Mouse (Mus musculus): ENCODE data around the gene Tgfbr2.

Tgfbr2 gene

GRCm38 (mm10) chr9:116174481-116175461, at the start of gene Tgfbr2:
Gene Tgfbr2, minus strand, starts transcription at chr9:116175360.
- in situ Hi-C loops (cut with MboI, MseI): loop anchor here (5.0 kb wide), 2 partner anchors 42 to 87 kb away; no protein-coding TSS in a partner anchor

DNA sequence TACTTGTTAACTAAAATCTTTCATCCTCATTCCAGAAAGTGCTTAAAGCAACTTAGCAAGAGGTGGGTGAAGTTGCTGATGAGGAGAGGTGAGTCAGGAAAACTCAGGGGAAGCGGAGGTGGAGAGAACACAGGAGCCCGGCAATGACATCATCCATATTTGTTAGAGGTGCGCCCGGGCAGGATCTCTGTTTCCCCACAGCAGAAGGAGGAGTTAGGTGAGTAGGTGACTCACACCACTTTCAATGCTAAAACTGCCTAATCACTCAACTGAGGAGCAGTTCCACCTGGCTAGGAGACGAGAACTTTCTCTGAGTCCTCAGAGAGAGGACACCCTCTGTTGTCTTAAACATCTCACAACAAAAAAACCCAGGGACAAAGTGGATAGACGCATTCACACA, 48.2 kb upstream of the Tgfbr2 start:
- in situ Hi-C loops (cut with MboI, MseI): loop anchor here in 1 of 2 experiments (5.0 kb wide), 1 partner anchor 69 kb away; no protein-coding TSS in a partner anchor

DNA sequence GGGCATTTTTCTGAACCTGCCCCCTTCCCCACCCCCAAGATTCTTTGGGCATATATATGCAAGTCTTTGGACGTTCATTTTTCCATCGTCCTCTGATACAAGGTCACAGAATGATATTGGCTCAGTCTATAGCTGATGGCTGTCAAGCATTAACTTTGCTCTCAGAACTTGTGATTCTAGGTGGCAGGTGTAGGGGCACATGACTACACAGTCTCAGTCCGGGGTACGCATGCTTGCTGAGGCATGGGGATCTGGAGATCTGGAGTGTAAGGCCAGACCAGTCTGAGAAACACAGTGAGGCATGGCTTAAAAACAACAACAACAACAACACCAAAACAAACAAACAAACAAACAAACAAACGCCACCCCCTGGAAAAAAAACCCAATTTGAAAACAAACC, 47.5 kb upstream of the Tgfbr2 start:
- in situ Hi-C loops (cut with MboI, MseI): loop anchor here in 1 of 2 experiments (5.0 kb wide), 1 partner anchor 70 kb away; no protein-coding TSS in a partner anchor

DNA sequence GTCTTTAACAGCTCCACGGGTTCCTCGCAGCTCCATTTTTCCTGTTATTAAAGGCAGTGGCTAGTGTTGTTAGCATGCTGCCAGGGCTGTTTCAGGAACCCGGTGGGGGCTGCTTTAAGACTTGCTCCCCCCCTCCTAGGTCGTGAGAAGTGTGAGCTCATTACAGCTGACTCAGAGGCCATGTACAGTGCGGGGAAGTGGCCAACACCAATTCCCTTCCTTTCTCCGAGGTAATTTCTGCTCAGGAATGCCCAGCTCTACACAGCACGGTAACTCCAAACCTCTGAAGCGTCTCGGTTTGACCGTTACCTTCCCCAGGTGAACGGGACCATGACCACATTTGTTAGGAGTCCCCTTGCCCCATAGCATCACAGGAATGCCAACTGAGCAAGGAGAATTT, 46.8 kb upstream of the Tgfbr2 start:
- in situ Hi-C loops (cut with MboI, MseI): loop anchor here in 1 of 2 experiments (5.0 kb wide), 1 partner anchor 70 kb away; no protein-coding TSS in a partner anchor

GRCm38 (mm10) chr9:116221565-116221964, 46.4 kb upstream of the Tgfbr2 start:
- in situ Hi-C loops (cut with MboI, MseI): loop anchor here in 1 of 2 experiments (5.0 kb wide), 1 partner anchor 71 kb away; no protein-coding TSS in a partner anchor

- in situ Hi-C loops (cut with MboI, MseI): loop anchor here in 1 of 2 experiments (5.0 kb wide), 1 partner anchor 72 kb away; no protein-coding TSS in a partner anchor
Measured at GRCm38 (mm10) chr9:116220616-116221015, 45.5 kb upstream of the Tgfbr2 start.

DNA sequence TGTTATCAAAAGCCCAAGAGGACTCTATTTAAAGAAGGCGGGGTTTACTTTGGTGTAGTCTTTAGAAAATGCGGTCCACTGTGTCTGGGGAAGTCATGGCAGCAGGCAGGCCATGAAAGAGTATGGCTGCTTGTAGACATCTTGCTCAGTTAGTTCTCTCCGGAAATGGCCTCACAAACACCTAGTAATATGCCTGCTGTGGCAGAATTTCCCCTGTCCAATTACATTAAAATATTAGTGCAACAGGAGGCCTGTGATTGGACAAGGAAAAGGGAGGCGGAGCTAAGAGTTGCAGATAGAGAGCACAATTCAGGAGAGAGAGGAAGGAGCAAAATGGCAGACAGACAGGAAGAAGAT, 45.0 kb upstream of the Tgfbr2 start:
- in situ Hi-C loops (cut with MboI, MseI): loop anchor here in 1 of 2 experiments (5.0 kb wide), 1 partner anchor 72 kb away; no protein-coding TSS in a partner anchor

DNA sequence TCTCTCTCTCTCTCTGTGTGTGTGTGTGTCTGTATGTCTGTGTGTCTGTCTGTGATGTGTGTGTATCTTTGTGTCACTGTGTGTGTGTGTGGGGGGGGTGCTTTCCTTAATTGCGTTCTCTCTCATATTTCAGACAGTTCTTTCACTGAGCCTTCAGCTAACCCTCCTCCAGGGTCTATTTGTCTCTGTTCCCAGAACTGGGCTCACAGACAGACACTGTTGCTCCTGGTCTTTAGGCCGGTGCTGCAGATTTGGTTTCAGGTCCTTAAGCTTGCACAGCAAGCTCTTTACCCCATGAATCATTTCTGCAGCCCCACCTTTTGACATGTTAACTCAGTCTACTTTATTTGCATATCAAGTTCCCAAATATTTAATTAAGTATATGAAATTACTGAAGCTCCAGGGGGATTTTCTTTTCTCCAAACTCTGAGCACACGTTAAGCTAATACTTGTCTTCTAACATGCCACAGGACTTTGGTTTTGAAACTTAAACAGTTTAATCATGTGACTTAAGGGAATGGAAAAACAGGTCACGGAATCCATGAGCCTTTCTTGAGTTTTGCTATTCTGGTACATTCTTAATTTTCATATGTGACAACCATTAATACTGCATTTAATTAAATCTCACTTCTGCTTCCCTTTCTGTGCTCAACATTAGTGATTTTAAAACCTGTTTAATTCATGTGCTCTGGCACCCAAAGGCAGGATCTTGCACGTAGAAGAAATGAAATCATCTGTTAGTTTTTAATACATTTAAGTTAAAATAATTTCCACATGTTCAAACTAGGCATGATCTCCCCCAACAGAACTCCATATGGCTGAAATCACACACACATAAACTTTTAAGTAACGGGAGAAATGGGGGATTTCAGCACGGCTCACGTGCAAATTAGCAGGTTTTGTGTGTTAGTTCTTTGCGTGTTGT, 44.3 kb upstream of the Tgfbr2 start:
- in situ Hi-C loops (cut with MboI, MseI): loop anchor here in 1 of 2 experiments (5.0 kb wide), 1 partner anchor 73 kb away; no protein-coding TSS in a partner anchor

DNA sequence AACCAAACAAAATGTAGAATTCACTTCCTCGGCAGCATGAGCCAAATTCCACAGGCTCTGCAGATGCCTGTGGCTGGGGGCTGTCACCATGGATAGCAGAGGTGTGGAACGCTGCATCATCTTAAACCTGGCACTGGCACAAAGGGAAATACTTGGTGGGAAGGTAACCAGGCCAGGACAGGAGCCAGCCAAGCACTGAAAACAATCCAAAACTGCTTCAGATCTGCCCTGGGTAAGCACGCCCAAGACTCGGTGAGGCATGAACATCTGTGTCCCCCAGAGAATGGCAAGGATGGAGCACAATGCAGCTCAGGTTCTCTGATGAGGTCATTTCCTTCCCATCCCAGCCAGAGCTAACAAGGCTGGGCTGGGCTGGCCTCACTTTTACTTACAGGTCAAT, 43.6 kb upstream of the Tgfbr2 start:
- in situ Hi-C loops (cut with MboI, MseI): no loop called here

- in situ Hi-C loops (cut with MboI, MseI): no loop called here
Measured at GRCm38 (mm10) chr9:116217099-116217498, 41.9 kb upstream of the Tgfbr2 start.

DNA sequence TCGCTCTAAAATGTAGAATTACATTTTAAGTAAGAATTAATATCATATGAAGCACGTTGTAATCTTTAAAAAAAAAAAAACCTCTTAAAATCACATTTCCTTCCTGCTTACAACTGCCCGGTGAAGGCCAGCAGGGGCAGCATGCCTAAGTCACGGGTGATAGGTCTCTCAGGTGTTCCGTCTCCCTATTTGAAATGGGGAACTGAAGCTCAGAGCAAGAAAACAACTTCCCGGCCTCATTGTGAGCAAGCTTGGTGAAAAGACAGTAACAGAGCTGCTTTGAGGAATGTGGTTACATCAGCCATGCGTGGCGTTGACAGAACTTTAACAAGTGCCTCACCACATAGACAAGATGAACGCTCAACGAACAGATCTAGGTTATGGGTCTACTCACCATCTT, 41.5 kb upstream of the Tgfbr2 start:
- in situ Hi-C loops (cut with MboI, MseI): no loop called here

- in situ Hi-C loops (cut with MboI, MseI): no loop called here
Measured at GRCm38 (mm10) chr9:116214296-116214695, 39.1 kb upstream of the Tgfbr2 start.

DNA sequence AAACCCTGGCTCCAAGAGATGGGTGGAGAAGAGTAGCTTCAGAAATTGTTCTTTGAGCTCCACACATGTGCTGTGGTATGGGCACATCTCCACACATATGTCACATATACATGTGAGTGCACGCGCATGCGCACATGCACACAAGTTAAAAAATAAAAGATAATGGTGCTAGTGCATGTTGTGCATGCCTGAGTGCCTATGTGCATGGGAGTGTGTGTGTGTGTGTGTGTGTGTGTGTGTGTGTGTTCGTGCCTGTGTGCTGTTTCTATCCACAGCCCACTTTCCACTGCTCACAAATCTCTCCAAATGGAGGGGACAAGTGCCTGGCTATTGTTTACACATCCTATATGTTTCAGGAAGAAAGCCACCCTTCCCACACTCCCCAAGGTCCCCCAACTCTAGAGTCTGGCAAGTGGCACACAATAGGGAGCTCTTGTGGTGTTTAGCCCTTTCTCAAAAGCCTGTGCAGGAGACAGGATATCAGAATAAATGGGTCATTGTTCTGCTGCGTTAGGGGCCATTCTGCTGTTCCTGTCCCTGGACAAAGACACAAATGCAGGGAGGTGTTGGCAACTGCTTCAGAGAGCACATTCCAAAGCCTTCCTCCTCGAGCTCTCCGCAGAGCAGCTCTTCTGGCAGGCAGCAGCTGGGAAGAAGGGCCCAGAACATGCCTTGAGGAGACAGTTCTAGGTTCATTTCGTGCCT, 37.9 kb upstream of the Tgfbr2 start:
- in situ Hi-C loops (cut with MboI, MseI): no loop called here

DNA sequence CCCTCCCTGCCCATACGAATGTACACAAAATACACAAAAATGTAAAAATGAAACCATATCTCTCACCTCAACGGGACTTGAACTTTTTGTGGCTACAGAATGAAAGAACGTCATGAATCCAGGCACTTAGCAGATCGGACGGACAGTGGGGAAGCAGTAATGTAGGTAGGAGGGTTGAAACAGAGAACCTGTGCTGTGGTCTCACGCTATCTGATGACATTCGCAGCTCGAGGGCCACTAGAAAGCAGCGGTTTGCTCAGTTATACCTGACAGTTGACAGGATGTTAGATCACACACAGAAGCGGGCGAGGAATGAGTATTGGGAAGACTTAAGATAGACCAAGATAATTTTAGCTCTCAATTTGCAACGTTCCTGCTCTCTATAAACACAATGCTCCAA, 36.9 kb upstream of the Tgfbr2 start:
- in situ Hi-C loops (cut with MboI, MseI): no loop called here

DNA sequence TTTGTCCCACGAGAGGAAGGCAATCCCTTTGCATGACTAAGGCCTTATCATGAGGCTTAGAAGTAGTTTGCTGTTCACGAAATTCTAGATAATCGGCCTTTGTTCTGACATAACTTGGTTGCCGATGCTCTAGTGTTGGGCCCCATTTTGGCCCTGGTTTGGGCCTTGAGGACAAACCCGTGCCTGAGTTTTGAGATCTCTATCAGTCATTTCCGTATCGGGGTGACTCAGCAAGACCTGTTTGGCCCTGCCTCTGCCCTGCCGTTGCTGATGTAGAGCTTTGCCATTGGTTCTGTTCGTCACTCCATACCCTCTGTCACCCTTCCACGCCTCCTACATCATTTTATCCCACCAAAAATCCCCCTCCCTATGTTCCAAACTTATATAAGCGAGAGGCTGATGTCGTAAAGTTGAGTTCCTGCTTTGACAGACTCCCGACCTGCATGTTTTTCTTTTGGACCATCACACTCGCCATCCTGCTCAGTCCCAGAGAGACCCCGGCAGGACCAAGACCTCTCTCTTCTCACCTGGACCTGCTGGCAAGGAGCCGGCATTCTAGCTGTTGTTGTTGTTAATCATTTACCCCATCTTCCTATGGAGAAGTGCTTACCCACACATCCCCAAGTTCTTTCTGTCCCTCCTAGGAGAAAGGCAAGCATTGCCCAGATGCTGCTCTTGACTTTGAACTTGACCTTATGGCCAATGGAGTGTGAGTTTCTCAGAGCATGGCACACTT, 33.2 kb upstream of the Tgfbr2 start:
- in situ Hi-C loops (cut with MboI, MseI): no loop called here

DNA sequence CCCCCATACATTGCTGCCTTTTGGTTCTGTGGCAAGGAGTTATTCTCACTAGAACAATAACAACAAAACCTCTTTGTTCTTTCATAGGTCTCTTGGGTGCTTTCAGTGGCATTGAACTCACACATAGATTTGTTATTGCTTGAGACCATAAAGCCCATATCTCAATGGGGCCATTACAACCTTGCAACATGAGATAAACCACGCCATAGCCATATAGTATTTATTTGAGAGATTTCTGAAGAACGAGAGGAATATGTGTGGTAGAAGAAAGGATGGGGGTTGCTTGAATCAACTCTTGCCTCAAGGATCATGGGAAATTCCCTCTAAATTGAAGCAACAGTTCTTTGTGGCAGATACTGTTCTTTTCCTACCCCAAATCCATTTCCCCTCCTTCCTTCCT, 31.7 kb upstream of the Tgfbr2 start:
- in situ Hi-C loops (cut with MboI, MseI): no loop called here

- in situ Hi-C loops (cut with MboI, MseI): no loop called here
Measured at GRCm38 (mm10) chr9:116203675-116204074, 28.5 kb upstream of the Tgfbr2 start.

DNA sequence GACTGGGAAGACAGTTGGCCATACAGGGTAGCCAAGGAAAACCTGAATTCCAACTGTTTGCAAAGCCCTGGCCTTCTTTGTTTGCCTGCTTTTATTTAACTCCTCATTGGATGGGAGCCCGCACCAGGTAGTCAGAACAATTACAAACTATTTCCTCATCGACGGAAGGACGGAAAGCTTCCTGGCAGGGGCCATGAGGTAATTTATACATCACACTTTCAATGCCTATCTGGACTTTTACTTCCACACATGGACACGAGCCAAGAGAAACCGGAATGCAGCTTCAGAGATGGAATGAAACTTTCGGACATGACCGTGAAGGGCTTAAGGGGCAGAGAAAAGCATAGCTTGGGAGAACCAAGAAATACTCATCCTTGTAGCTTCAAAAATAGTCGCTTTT, 24.0 kb upstream of the Tgfbr2 start:
- in situ Hi-C loops (cut with MboI, MseI): no loop called here

DNA sequence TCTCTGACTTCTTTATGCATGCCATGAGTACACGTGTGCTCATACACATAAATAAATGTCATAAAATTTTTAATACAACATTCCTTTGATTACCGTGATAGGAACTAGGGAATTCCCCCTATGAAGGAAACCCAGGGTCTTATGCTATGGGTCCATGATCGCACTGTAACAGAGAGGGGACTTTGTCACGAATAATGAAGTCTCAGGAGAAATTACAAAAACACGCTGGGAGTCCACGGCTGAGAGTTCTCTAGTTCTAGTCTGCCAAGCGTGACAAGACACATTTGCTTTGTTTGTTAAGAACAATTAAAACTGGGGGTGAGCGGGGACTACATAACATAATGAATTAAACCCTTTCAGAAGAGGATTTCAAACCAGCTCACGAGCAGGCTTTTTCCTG, 23.3 kb upstream of the Tgfbr2 start:
- in situ Hi-C loops (cut with MboI, MseI): no loop called here

DNA sequence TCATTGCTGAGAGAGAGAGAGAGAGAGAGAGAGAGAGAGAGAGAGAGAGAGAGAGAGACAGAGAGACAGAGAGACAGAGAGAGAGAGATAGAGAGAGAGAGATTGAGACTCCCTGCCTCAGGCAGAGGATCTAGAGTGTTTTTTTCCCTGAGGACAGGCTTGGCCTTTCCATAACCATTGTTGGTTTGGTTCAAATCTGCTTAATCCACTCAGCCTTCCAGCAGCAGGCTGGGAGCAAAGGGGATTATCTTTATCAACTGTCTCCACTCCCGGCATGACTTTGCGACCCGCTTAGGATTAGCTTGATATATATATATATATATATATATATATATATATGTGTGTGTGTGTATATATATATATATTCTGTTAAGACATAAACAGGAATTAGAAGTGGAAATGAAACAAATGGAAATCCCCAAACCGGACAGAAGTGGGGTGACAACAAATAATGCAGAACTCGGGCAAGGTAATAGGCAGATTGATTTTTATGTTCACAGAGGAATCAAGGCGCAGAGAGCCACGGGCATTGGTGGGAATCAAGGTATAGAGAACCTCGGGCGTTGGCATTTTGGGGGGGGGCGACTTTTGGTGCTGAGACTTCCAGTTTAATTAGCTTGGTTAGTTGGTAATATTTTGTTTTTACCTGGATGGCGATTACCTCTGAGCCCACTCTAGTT, 22.5 kb upstream of the Tgfbr2 start:
- in situ Hi-C loops (cut with MboI, MseI): no loop called here
